Mouse (Mus musculus): Measurements from ENCODE around the gene AL607142.1.

GRCm38 (mm10) chr4:120069582-120069980, 4.8 kb downstream of the AL607142.1 start:
- TF ChIP-seq CTCF (IDR thresholded peaks at IDR 0.05; ENCODE audit: low read depth, low read length) (no peak), POLR2A (IDR thresholded peaks at IDR 0.05; ENCODE audit: extremely low read depth, insufficient read depth, low read length) (no peak)

Data from liver, adult 2 months (tissue).